ENCODE assay signal across 10 mouse cellular contexts in the genomic region with DNA sequence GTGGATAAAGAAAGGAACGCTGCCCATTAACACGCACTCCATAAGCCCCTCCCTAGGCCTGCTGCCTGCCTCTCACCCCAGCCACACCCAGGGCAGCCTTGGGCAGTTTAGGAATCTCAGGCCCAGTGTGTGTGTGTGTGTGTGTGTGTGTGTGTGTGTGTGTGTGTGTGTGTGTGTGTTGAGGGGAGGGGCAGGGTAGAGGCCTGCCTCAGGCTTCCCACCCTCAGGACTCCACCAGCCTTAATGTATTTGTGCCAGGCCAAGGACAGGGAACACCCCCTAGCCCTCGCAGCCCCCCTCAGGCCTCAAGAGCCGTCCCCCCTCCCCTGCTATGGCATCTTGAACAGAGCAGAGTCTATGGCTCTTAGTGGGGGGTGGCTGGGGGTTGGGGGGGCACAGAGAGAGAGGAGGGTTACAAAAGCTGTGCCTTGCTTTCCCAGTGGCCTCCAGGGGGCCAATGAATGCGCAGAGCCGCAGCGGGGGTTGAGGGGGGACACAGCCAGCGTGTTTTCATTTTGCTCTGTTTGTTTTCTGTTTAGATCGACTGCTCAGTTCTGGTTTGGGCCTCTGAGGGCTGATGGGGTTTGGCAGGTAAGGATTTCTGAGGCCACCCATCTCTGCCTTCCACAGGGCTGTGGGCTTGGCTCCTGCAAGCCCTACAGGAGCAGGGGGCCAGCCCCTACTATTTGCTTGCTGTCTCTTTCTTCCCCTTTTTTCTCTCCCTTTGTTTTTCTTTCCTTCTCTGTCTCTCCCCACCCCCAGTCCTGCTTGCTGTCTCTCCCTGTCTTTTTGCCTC.
DNase-seq lines count a peak whose midpoint lies in the region; ATAC-seq lines count a peak whose summit lies in the region.
"Had no signal": no experiment of that assay in that cellular context is flagged by ENCODE, and none has a peak within 500 bp of the region (broad histone marks: within the 10 kb centered on the region; RNA-seq: fewer than 3 reads in every experiment).

No protein-coding gene starts in this region.

- no peak overlapping the region for H3K4me2 ChIP-seq in heart, embryonic 12.5 days
- H3K4me2 ChIP-seq in hindbrain, embryonic 15.5 days: no peak overlapping the region

- no peaks in the 10 kb centered on the region for H3K36me3 ChIP-seq in heart, embryonic 10.5 days
- H3K36me3 ChIP-seq in heart, embryonic 12.5 days: no peaks in the 10 kb centered on the region
- H3K36me3 ChIP-seq in hindbrain, embryonic 15.5 days: no peaks in the 10 kb centered on the region

- whole genome bisulfite sequencing in heart, embryonic 10.5 days: 38% methylated on average over 8 of the region's 9 CpGs
- WGBS in heart, embryonic 12.5 days: 41% methylated on average over 7 of the region's 9 CpGs
- 26% methylated on average over 7 of the region's 9 CpGs for WGBS in hindbrain, embryonic 15.5 days

- peak overlapping the region; percentile 42; the same call in 1 of the 2 replicates for H3K27ac ChIP-seq in heart, embryonic 10.5 days
- no peak overlapping the region for H3K27ac ChIP-seq in heart, embryonic 12.5 days (ENCODE audit: poor library complexity, severe bottlenecking)
- no peak overlapping the region for H3K27ac ChIP-seq in hindbrain, embryonic 15.5 days (replicated peaks)
- H3K27ac ChIP-seq: heart, adult 2 months had no signal

- H3K9ac ChIP-seq in heart, embryonic 12.5 days: no peak overlapping the region
- H3K9ac ChIP-seq in hindbrain, embryonic 15.5 days: no peak overlapping the region

- DNase-seq in heart, embryonic 10.5 days (ENCODE audit: low spot score): no peak
- DNase-seq in lung, postnatal 10 days: peak; percentile 48
- peak; percentile 25 for DNase-seq in retina, embryonic 14.5 days (ENCODE audit: low spot score)
- no peak for DNase-seq in ovary, postnatal 14 days (ENCODE audit: low spot score)
- DNase-seq in right cerebral cortex, postnatal 10 days (ENCODE audit: low spot score in 2 of 2): no peak
- DNase-seq in heart, postnatal 4 days: no peak
- DNase-seq: heart, adult 2 months; kidney, adult 9 months had no signal

- H3K9me3 ChIP-seq in heart, embryonic 10.5 days: no peaks in the 10 kb centered on the region
- no peaks in the 10 kb centered on the region for H3K9me3 ChIP-seq in heart, embryonic 12.5 days (replicated peaks)
- H3K9me3 ChIP-seq in hindbrain, embryonic 15.5 days: no peaks in the 10 kb centered on the region

- H3K4me1 ChIP-seq in heart, embryonic 10.5 days: peaks cover 15% of the 10 kb centered on the region
- peaks cover 6% of the 10 kb centered on the region; the same call in 1 of the 2 replicates for H3K4me1 ChIP-seq in heart, embryonic 12.5 days (replicated peaks)
- peaks cover 4% of the 10 kb centered on the region; the same call in 1 of the 2 replicates for H3K4me1 ChIP-seq in hindbrain, embryonic 15.5 days (replicated peaks)

- ATAC-seq in heart, embryonic 12.5 days (ENCODE audit: insufficient number of reproducible peaks, low FRiP score): no peak
- peak; percentile 45; the same call in 1 of the 2 replicates for ATAC-seq in hindbrain, embryonic 15.5 days (ENCODE audit: low FRiP score, low read depth)

- no peak overlapping the region for H3K4me3 ChIP-seq in heart, embryonic 10.5 days
- H3K4me3 ChIP-seq in heart, embryonic 12.5 days: no peak overlapping the region
- no peak overlapping the region for H3K4me3 ChIP-seq in hindbrain, embryonic 15.5 days
- H3K4me3 ChIP-seq: heart, adult 2 months had no signal

- peaks cover 64% of the 10 kb centered on the region for H3K27me3 ChIP-seq in heart, embryonic 10.5 days (ENCODE audit: insufficient read depth, poor library complexity, severe bottlenecking)
- H3K27me3 ChIP-seq in heart, embryonic 12.5 days (replicated peaks): peaks cover 32% of the 10 kb centered on the region
- peaks cover 5% of the 10 kb centered on the region; the same call in 1 of the 2 replicates for H3K27me3 ChIP-seq in hindbrain, embryonic 15.5 days

Comparison
In these comparisons a context has a peak if more than half of its experiments do, and no peak if none do; other contexts are left out.
1. DNase-seq: peak in lung, postnatal 10 days (single experiment) and retina, embryonic 14.5 days (single experiment); none in heart, embryonic 10.5 days (single experiment), ovary, postnatal 14 days (single experiment), right cerebral cortex, postnatal 10 days (0 of 2) and heart, postnatal 4 days (single experiment).